Mouse (Mus musculus) G1E-ER4 (cell line): ENCODE results near the gene Hist1h3d. TPM values are rescaled to one million over a fixed set of nuclear protein-coding genes. Genes with fewer than 3 reads are reported as not detected.
"Not testable (repeated sequence)": the region's sequence is repeated elsewhere in the genome, so short reads cannot be mapped to it uniquely, and the experiment has no call there.

Source experiments
- GATA1 ChIP-seq: IDR thresholded peaks from one replicate; pipeline ENCODE4 v1.8.0; 2012; ENCODE audit warnings: low read length, inconsistent platforms
- polyA plus RNA-seq: library from polyadenylated mRNA; stranded (reverse); fragments of >175 nt; gene quantifications from 2 replicates; pipeline ENCODE4 v1.2.3, GENCODE M21; 2012

The Hist1h3d gene
- polyA plus RNA-seq, 1 experiment: 3.8 TPM

DNA sequence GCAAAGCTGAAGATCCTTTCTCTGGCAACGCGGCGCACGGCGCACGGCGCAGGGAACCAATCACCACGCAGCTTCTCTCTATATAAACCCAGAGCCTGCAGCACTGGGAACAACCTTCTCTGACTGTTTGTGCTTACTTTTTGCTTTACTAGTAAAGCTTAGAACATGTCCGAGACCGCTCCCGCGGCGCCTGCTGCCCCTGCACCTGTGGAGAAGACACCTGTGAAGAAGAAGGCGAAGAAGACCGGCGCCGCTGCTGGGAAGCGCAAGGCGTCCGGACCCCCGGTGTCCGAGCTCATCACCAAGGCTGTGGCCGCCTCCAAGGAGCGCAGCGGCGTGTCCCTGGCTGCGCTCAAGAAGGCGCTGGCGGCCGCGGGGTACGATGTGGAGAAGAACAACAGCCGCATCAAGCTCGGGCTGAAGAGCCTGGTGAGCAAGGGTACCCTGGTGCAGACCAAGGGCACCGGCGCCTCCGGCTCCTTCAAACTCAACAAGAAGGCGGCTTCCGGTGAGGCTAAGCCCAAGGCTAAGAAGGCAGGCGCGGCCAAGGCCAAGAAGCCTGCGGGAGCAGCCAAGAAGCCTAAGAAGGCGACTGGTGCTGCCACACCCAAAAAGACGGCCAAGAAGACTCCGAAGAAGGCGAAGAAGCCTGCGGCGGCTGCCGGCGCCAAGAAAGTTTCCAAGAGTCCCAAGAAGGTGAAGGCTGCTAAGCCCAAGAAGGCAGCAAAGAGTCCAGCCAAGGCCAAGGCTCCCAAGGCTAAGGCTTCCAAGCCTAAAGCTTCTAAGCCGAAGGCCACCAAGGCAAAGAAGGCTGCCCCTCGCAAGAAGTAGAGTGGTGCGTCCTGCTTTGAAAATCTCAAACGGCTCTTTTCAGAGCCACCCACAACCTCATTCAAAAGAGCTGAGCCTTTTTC lies 20.4 kb upstream of the Hist1h3d start:
- no peak for TF ChIP-seq GATA1

- TF ChIP-seq GATA1: no peak
These were observed 19.6 kb upstream of the Hist1h3d start for GRCm38 (mm10) chr13:23555839-23556416.

DNA sequence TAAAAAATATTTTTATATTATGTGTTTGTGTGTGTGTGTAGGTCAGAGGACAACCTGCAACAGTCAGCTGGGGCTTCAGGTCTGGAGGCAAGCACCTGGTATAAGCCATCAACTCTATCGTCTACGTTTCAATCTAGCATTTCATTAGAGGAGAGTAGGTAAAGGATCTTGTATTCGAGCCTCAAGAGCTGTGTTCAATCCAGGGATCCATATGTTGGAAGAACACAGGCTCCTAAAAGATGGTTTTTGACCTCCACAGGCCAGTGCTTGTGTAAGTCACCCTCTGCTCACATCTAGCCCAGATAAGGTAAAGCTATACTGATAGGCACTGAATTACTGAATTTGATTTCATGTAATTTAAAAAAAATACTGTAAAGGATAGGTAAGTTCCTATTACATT lies 18.7 kb upstream of the Hist1h3d start:
- no peak for TF ChIP-seq GATA1

- TF ChIP-seq GATA1: not testable (repeated sequence)
These were observed 13.5 kb upstream of the Hist1h3d start, which contains the start of gene Hist1h3e for GRCm38 (mm10) chr13:23561883-23562659. Gene Hist1h3e (minus strand): TSS chr13:23562369.

- no peak for TF ChIP-seq GATA1
These were observed 12.7 kb upstream of the Hist1h3d start for GRCm38 (mm10) chr13:23562699-23563462.

DNA sequence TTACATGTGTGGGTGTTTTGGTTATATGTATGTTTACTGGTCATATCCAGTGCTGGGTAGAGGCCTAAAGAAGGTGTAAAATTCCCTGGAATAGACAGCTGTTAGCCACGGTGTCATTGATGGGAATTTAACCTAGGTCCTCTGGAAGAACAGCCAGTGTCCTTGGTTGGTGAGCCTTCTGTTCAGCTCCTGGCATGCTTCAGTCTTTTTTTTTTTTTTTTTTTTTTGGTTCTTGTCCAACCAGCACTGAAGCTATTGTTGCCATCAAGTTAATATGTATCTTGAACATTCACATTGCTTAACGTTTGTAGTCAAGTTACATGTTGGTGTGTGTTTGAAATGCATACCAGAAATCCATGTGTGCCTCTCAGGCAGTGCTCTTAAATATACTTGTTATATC lies 11.1 kb upstream of the Hist1h3d start:
- no peak for TF ChIP-seq GATA1

GRCm38 (mm10) chr13:23571022-23571503 lies 4.5 kb upstream of the Hist1h3d start, which contains the start of the genes Hist1h2ae and Hist1h2bg:
Gene Hist1h2ae (minus strand): TSS chr13:23571220.
Gene Hist1h2bg (plus strand): TSS chr13:23571396.
- no peak for TF ChIP-seq GATA1

- TF ChIP-seq GATA1: no peak
These were observed 3.1 kb upstream of the Hist1h3d start for GRCm38 (mm10) chr13:23572218-23573033.

- TF ChIP-seq GATA1: not testable (repeated sequence)
These were observed 1.6 kb upstream of the Hist1h3d start, which contains the start of the genes Hist1h2bf and Hist1h2ad for GRCm38 (mm10) chr13:23573898-23574524. Gene Hist1h2bf (minus strand): TSS chr13:23574196. Gene Hist1h2ad (plus strand): TSS chr13:23574381.

DNA sequence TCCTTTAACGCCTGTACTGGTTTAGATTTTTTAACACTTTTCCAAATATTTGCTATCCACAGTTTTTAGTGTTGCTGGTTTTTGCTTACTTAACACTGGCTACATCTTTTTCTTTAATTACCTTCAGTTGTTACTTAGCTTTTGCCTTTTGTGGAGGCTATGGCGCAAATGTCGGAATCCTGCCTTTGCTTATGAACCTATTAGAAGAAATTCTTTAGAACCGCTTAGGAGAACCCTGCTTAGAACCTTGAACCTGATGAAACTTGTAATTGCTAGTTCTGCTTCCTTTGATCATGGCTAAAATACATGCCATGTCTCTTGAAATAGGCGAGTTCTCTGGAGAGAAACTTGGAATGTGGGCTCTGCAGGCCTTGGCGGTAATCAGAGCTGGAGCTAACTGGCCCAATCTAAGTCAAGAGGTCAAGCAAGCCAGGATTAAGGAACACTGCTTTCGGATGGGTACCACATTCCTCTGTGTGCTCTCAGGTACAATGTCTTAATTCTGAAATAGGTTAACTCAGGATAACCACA lies 853 bp downstream of the Hist1h3d start:
- TF ChIP-seq GATA1: no peak

GRCm38 (mm10) chr13:23576906-23577639 lies 1.5 kb downstream of the Hist1h3d start:
- TF ChIP-seq GATA1: no peak

DNA sequence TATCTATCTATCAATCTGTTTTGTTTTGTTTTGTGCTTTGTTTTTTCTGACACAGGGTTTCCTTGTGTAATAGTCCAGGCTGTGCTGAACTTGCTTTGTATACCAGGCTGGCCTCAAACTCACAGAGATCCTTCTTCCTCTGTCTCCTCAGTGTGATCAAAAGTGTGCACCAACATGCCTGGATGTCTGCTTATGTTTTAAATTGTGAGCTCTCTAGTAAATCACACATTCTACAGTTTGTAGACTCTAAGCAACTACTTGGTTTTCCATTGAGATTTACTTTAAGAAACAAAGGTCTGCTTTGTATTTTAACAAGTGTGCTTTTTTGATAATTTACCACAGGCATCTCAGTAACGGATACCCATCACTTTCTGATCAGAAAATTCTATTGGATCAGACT lies 2.3 kb downstream of the Hist1h3d start:
- TF ChIP-seq GATA1: no peak
